Mouse (Mus musculus) heart, adult 18-20 months (tissue): ENCODE measurements around the gene Dync1li2. TPM values are rescaled to one million over a fixed set of nuclear protein-coding genes. Genes with fewer than 3 reads are reported as not detected.
A peak's percentile ranks its signal among the peaks of the same experiment; 100 is the strongest.

Experiments
- DNase-seq, 2 experiments: peaks; one replicate each; pipeline ENCODE4 v3.0.0; 2021 to 2022; ENCODE audit warnings: mixed read lengths in 1 of 2
- total RNA-seq, 2 experiments: library from RNA; stranded (reverse); gene quantifications; 2 replicates each; pipeline ENCODE4 v1.2.3; 2021

The Dync1li2 gene
- total RNA-seq, 2 experiments from 2014 or later: 89.0 to 94.5 TPM

GRCm38 (mm10) chr8:104414204-104414603 lies 28.6 kb downstream of the Dync1li2 start:
- no peak for DNase-seq

- DNase-seq: no peak
Observed at GRCm38 (mm10) chr8:104413770-104414169, 29.1 kb downstream of the Dync1li2 start.

- no peak for DNase-seq
Observed at GRCm38 (mm10) chr8:104412805-104413532, 29.9 kb downstream of the Dync1li2 start.

- DNase-seq: no peak
Observed at GRCm38 (mm10) chr8:104411972-104412371, 30.9 kb downstream of the Dync1li2 start.

GRCm38 (mm10) chr8:104411468-104411867 lies 31.4 kb downstream of the Dync1li2 start:
- no peak for DNase-seq

- no peak for DNase-seq
Observed at GRCm38 (mm10) chr8:104410628-104411273, 32.1 kb downstream of the Dync1li2 start.

- peak; percentile 27 to 38 for DNase-seq
Observed at GRCm38 (mm10) chr8:104408328-104409110, 34.3 kb downstream of the Dync1li2 start.

GRCm38 (mm10) chr8:104406340-104407128 lies 36.3 kb downstream of the Dync1li2 start:
- no peak for DNase-seq

GRCm38 (mm10) chr8:104405430-104406187 lies 37.2 kb downstream of the Dync1li2 start:
- peak; percentile 47 to 64 for DNase-seq

GRCm38 (mm10) chr8:104403596-104403995 lies 39.3 kb downstream of the Dync1li2 start:
- DNase-seq: no peak

- DNase-seq: peak; percentile 69 to 74
Observed at GRCm38 (mm10) chr8:104395703-104396357, 47.0 kb downstream of the Dync1li2 start, which contains the start of gene Cmtm4. TSS of gene Cmtm4 (minus strand) at chr8:104395807.

GRCm38 (mm10) chr8:104394801-104395702 lies 47.8 kb downstream of the Dync1li2 start:
- peak in 1 of 2 experiments; percentile 51 for DNase-seq

GRCm38 (mm10) chr8:104393767-104394166 lies 49.1 kb downstream of the Dync1li2 start:
- peak in 1 of 2 experiments; percentile 13 for DNase-seq

GRCm38 (mm10) chr8:104393139-104393538 lies 49.7 kb downstream of the Dync1li2 start:
- DNase-seq: no peak

- DNase-seq: no peak
Observed at GRCm38 (mm10) chr8:104390245-104390644, 52.6 kb downstream of the Dync1li2 start.

- DNase-seq: peak; percentile 47 to 64
Observed at GRCm38 (mm10) chr8:104387980-104388379, 54.9 kb downstream of the Dync1li2 start.

- no peak for DNase-seq
Observed at GRCm38 (mm10) chr8:104387501-104387900, 55.3 kb downstream of the Dync1li2 start.

- no peak for DNase-seq
Observed at GRCm38 (mm10) chr8:104386693-104387092, 56.2 kb downstream of the Dync1li2 start.

- peak; percentile 41 to 47 for DNase-seq
Observed at GRCm38 (mm10) chr8:104383977-104384376, 58.9 kb downstream of the Dync1li2 start.
